Mouse (Mus musculus) spleen, adult 12 weeks (tissue): ENCODE results near the gene Rps5.
"Not testable (repeated sequence)": the region's sequence is repeated elsewhere in the genome, so short reads cannot be mapped to it uniquely, and the experiment has no call there.

Experiments
- DNase-seq: peaks from one replicate; pipeline ENCODE4 v3.0.0; 2022; ENCODE audit warnings: low spot score

Rps5 gene

DNA sequence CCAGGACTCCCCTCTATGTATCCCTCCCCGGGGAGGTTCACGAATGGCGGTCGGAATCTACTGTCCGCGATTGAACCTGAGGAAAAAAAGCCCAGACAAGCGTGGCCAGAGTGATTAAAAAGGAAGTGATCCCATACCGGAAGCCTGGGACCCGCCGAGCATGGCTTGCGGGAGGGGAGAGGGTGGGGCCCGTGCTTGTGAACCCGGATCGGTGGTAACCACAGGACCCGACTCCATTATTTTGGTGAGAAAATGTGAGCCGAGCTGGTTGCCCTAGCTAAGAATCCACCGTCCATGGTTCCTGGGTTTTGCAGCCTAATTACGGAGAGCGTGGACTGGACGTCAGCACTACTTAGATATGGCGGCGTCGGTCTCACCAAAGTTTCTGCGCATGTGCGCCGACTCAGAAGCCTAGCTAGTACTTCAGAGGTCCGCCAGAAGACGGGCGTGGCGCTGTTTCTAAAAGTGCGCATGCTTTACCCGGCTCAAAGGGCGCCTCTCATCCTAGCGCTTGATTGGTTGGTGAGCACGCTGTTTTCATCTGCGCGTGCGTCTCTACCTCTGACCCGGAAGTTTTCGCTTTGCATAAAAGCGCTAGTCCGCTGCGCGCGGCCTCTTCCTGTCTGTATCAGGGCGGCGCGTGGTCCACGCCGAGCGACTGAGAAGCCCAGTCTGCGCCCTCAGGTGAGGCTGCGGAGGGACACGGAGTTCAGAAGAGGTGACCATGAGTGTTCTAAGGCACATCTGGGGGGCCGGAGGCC, at the start of gene Rps5:
Rps5 (plus strand) TSS at position 586 of the 761 bp plus-strand sequence.
- peak; percentile 94 for DNase-seq

DNA sequence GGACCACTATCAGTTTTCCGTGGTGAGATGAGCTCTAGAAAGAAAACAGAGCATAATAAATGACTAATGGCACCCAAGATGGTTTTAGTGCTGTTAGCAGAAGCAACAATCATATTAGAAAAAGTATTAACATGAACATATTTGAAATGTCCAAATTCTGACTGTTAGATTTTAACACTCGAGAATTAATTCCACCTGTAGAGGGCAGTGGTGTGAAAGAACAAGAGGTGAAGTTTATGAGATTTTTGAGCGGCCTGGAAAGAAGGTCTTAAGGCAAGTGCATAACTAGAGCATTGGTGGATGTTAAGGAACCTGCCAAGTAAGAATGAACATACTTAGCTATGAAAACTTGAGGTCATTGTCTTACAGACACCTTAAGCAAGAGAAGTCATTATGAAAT, 47.8 kb upstream of the Rps5 start:
- no peak for DNase-seq

DNA sequence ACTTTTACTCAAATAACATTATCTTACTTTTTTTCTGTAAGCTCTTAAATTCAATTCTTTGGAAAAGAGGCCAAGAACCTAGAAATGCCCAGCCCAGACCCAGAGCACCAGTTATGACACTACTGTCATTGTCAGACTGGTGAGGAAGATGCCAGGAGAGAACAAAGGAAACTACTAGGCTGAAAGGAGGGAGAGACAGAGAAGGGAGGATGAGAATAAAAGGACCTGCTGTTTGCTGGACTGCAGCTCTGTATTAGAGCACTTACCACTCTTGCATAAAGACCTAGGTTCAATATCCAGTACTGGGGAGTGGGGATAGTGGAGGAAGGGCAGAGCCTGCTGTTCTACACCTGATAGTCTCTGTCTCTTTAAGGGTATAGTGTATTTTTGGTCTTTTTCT, 42.1 kb upstream of the Rps5 start:
- no peak for DNase-seq

DNA sequence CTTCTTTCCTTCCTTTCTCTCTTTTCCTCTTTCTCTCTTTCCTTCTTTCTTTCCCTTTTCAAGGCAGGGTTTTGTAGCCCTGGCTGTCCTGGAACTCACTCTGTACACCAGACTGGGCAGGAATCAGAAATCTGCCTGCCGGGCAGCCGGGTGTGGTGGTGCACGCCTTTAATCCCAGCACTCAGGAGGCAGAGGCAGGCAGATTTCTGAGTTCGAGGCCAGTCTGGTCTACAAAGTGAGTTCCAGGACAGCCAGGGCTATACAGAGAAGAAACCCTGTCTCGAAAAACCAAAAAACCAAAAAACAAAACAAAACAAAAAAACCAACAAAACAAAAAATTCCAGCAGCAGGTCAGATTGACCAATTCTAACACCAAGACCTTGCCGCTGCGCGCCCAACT, 41.6 kb upstream of the Rps5 start:
- DNase-seq: not testable (repeated sequence)

DNA sequence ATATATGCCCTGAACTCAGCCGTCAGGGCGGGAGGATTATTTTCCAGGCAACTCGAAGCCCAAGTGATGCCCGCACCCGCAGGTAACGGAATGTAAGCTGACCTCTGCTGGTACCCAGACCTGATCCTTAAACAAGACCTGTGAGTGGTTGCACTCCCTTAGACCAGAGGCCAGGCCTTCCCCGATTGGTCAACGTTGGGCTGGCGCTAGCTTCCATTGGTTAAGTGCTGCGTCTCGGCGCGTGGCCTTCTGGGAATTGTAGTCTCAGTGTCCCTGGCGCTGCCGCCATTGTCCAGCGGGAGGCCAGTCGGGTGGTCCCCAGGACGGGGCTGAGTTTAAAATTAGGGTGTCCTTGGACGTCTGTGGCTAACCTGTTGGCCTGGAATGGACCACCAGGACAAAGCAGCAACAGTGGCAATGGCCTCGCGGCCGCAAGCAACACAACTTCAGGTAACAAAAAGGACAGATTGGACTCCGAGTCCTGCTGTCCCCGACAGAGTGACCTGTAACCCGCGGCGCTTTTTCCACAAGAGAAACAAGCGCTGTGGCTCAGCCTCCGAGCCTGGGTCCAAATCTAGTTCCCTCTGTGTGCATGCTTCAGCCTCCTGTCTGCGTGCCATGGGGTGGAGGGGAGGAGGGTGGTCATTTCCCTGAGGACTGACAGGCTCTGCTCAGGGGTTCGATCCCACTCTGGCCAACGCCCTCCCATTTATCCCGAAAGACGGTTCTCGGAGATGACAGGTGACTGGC, 41.0 kb upstream of the Rps5 start, which contains the start of gene Zfp128:
Zfp128 (plus strand) TSS at position 267 of the 750 bp plus-strand sequence.
- DNase-seq: peak; percentile 83

DNA sequence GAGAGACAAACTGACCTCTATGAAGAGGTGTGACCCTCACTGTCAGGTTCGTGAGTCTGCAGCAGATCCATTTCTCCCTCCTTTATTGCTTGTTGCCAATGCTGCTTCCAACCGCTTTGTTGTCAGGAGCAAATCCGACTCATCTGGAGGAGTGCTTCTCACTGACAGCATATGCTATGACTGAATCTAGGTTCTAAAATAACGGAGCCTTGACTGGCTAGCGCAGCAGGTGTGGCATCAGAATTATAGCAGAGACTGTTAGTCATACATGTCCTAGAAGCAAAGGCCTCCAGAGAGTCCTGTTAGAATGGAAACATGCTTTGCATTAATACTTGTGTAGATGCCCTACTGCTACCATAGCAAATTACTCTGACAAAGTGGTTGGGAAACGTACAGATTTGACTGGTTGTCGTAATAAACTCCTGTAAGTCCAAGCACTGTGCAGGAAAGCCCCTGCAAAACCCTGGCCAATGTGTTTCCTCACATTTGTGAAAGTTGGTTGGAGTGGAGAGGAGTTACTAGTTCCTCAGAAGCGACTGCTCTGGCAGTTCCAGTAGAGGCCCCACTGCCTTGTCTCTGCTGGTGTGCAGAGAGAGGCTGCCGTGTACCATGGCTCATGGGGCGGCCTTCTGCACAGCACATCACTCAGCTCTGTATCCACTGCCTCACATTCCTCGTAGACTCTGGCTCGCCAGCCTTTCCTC, 35.4 kb upstream of the Rps5 start:
- no peak for DNase-seq

DNA sequence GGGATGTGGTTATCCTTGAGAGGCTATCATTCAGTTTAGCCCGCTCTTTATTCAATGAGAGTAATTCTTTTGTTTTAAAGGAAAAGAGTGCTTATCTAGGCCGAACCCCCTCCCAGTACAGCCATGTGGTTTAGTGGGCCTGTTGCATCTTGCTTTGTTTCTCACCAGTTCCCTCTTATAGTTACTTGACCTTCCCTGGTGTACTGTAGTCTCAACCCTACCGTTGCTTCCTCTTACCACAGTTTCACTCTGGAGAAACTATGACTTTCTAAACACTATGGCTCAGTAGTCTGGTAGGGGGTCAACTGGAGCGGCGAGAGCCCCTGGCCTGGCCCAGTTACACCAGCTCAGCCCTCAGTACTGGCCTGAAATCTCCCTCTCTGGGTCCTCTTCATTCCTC, 34.5 kb upstream of the Rps5 start:
- no peak for DNase-seq

DNA sequence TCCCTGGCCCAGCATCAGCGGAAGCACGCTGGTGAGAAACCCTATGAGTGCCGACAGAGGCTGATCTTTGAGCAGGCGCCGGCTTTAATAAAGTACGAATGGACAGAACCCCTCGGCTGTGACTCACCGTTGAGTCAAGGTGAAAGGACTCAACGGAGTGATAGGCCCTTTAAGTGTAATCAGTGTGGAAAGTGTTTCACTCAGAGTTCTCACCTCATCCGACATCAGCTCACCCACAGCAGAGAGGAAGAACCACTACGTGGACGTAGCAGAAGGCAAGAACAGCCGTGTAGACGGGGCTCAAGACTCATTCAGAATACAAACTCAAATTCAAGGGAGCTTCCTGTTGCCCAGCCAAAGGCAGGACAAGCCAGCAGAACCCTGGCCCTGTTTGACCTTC, 31.2 kb upstream of the Rps5 start:
- no peak for DNase-seq

DNA sequence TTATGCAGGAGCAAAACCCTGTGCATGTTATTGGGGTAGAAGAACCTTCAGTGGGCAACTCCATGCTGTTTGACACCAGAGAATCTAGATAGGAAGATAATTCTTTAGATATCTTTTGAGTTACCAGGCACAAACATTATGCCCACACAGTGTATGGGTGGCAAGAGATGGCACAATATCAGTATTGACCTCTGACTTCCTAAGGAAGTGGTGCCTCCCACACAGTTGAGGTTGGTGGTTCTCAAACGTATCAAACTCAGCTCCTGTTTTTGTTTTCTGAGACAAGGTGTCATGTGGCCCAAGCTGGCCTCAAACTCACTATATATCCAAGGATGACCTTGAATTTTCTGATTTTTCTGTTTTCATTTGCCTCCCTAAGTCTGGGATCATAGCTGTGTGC, 30.8 kb upstream of the Rps5 start:
- DNase-seq: no peak

DNA sequence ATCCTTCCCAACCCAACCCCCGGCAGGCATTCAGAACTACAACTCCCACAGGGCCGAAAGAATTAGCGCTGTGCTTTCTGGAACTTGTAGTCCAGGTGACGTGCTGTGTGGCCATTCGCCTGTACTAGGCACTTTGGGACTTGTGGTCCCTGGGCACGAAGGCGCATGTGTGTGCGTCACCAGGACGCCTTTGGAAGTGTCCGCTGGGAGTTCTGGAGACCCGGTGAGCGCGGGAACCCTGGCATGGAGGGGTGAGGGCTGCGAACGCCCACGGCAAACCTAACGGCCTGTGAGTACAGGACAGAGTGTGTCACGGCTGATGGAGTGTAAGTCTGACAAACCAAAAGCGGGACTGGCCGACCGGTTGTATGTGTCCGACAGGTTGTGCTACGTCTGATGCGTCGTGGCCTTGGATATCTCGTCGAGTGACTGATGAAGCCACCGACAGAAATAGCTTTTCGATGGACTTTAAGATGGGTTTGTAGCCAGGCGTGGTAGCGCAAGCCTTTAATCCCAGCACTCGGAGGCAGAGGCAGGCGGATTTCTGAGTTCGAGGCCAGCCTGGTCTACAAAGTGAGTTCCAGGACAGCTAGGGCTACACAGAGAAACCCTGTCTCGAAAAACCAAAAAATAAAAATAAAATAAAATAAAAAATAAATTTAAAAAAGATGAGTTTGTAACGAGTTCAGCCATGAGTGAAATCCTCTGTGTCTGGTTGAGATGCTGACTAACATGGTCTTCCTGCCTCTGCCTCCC, 24.3 kb upstream of the Rps5 start, which contains the start of gene Zscan22:
Zscan22 (plus strand) TSS at position 161 of the 756 bp plus-strand sequence.
- DNase-seq: peak; percentile 73

DNA sequence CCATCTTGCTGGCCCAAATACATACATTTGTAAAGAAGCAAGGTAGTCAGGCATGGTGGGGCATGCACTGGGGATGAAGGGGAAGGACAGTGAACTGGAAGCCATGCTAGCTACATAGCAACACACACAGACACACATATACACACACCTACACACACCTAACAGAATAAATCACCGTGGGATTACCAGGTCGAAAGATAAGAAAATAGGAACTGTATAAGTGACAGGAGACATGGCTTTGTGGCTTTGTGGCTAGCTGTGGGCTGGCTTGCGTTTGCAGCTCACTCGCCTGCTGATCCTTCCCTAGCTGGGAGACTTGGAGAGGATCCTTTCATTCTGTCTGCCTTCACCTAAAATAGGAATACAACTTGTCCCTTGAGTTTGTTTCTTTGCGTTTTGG, 20.6 kb upstream of the Rps5 start:
- DNase-seq: no peak

DNA sequence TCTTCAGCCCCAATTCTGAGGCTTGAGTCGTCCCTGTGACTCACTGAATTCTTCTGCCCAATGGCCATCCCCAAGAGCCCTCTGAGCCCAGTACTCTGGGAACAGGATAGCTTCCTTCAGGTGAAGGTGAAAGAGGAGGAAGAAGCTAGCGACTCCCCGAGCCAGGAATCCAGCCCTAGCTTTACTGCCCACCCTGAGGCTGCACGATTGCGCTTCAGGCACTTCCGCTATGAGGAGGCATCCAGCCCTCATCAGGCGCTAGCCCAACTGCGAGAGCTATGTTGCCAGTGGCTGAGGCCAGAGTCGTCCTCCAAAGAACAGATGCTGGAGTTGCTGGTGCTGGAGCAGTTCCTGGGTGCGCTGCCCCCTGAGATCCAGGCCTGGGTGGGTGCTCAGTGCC, 18.5 kb upstream of the Rps5 start:
- no peak for DNase-seq

DNA sequence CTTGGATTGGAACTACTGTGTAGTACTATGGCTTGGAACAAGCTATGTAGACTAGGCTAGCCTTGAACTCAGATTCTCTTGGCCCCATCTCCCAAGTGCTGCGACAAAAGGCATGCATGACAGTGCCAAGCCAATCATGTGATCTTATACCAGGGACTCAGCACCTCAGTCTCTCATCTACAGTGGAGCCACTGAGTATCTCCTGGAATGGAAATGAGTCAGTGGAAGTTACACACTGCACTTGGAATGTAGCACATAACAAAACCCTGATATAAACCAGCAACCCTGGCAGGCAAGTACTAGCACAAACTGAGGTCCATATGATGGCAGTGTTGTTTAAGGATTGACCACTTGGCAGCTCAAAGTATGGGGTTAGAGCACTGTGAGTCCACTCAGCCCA, 16.9 kb upstream of the Rps5 start:
- no peak for DNase-seq

DNA sequence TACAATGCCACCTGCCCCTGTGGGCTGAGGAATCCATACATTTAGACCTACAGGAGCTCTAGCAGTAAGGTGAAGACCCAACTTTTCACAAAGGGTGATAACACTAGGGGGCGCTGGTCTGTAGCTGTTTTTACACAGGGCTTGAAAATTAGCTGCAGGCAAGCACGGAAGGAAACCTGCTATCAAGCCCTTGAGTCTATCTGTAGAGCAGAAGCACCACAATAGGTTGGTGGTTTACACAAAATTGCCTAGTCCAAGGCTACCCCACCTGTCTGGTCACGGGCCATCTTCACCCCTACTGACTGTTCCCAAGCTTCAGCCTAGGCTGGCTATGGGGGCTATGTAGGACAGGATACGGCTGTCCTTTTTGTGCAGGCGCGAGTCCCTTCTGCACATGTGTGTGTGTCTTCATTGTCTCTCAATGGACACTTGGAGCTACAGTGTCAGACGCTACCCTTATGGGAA, 12.6 kb upstream of the Rps5 start:
- DNase-seq: peak; percentile 18

DNA sequence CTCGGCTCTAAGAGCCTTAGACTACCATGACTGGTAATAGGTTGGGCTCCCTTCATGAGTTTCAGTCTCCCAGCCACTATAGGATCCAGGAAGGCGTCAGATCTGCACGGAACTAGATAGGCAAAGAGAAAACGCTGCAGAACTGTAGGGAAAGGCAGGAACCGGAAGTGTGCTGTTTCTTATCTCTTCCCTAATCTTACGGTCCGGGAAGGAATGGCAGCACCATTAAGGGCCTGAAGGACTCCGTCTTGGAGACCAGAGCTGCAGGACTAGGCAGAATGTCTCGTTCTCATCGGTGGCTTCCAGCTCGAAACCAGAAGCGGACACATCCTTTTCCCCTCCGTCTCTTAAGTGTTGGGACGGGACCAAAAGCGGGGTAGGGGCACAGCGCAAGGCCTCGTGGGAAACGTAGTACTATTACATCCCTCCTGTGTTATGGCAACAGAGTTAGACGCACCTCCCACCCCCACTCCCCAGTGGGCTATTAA, 11.9 kb upstream of the Rps5 start:
- peak; percentile 36 for DNase-seq

DNA sequence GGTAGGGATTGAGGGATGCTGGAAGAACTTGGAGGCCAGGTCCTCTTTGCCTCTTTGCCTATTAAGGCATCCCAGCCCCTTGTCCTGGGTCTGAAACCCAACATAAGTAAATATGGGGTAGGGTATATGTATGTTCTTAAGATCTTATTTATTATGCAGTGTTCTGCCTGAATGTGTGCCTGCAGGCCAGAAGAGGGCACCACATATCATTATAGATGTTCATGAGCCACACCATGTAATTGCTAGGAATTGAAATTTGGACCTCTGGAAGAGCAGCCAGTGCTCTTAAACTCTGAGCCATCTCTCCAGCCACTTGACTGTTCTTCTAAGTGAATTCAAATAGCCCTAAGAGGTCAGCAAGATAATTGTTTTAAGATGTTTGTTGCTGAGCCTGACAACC, 8.5 kb upstream of the Rps5 start:
- no peak for DNase-seq

DNA sequence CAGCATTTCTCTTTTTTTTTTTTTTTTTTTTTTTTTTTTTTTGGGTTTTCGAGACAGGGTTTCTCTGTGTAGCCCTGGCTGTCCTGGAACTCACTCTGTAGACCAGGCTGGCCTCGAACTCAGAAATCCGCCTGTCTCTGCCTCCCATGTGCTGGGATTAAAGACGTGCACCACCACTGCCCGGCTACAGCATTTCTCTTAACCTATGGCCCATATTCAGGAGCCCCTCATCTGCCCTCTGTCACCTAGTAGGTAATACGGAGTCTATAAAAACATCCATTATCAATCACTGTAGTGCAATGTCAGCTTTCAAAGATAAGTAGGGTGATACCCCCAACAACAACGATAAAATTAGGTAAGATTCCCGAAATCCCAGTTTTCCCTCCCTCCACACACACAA, 1.6 kb upstream of the Rps5 start:
- DNase-seq: not testable (repeated sequence)

DNA sequence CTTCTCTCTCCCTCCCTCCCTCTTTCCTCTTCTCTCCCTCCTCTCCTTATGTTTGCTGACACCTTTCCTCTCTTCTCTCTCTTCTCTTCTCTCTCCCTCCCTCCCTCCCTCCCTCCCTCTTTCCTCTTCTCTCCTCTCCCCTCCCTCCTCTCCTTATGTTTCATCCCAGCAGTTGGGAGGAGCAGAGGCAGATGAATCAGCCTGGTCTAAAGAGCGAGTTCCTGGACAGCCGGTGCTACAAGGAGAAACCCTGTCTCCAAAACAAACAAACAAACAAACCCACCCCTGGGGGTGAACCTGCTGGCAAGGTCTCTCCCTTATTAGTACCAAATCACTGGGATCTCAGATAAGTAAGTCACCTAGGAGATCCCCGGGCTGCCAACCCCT, 779 bp upstream of the Rps5 start:
- DNase-seq: no peak

DNA sequence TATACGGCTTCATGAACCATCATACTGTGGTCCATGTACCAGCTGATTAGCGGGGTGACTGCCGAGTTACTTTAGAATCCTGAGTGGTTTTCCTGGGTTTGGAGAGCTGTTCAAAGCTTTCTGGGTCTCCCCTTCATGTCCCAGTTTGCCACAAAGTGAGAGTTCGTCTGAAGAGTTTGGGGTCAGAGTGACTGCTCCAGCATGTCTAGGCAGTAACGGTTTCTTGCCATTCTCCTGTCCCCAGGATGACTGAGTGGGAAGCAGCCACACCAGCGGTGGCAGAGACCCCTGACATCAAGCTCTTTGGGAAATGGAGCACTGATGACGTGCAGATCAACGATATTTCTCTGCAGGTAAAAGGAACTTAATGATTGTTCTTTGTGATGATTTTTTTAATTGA, 639 bp downstream of the Rps5 start:
- DNase-seq: no peak

DNA sequence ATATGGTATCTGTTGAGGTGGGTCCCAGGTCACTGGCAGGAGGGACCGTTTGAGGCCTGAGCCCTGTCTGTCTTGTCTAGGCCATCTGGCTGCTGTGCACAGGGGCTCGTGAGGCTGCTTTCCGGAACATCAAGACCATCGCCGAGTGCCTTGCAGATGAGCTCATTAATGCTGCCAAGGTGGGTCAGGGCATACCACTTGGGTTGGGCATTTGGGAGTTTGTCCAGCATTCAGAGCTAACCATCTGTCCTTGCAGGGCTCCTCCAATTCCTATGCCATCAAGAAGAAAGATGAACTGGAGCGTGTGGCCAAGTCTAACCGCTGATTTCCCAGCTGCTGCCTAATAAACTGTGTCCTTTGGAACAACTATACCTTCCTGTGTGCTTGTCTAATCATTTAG, 4.2 kb downstream of the Rps5 start:
- DNase-seq: no peak

DNA sequence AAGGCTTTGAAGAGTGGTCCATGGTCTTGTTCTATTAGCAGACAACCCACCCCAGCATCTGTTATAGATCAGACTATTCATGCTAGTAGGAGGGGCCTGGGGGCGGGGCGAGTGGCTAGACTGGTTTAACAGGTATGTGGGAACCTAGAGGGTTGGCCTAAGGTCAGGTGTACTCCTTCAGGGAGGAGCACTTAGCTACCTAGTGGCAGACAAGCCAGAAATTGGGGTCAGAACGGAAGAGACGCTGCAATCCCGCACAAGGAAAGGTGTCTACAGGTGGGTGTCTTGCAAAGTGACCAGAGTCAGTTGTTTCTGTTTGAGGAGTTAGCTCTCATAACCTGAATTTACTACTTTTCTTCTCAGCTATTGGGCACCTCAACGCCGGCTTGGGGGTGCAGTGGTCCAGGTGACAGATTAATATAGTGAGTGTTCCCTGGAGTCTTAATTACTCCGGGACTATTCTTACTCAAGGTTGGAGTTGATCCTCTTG, 5.1 kb downstream of the Rps5 start, which contains the start of gene Rnf225:
Rnf225 (plus strand) TSS at position 226 of the 490 bp plus-strand sequence.
- no peak for DNase-seq
